Mouse (Mus musculus) ES-E14 (cell line): ENCODE results near the gene Spsb1.

Experiments used
- MAFK ChIP-seq: IDR thresholded peaks from 2 replicates; pipeline ENCODE4 v1.6.1; 2014; ENCODE audit warnings: mild to moderate bottlenecking, low read depth, low read length, inconsistent platforms; ENCODE audit not compliant: insufficient read depth
- ZNF384 ChIP-seq: IDR thresholded peaks from 2 replicates; pipeline ENCODE4 v1.6.1; 2012; ENCODE audit warnings: low read depth, low read length, inconsistent platforms

DNA sequence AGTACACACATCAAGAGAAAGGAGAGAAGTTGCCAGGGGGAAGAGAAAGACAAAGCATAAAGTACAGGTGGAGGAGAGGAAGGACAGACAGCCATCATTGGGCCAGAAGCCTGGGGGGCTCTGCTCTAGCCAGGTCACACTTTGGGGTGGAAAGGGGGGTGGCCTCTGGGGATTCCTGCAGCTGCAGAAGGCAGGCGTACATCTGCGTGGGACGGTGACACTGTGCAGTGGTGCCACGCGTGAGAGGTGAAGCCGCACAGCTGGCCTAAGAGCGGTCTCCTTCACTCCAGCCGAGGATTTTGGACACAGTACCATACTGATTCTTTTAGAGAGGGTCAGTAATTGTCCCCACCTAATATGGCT is 37.8 kb upstream of the Spsb1 start:
- TF ChIP-seq MAFK (no peak), ZNF384 (no peak)
